ENCODE assay signal across 25 mouse cellular contexts in the genomic region with DNA sequence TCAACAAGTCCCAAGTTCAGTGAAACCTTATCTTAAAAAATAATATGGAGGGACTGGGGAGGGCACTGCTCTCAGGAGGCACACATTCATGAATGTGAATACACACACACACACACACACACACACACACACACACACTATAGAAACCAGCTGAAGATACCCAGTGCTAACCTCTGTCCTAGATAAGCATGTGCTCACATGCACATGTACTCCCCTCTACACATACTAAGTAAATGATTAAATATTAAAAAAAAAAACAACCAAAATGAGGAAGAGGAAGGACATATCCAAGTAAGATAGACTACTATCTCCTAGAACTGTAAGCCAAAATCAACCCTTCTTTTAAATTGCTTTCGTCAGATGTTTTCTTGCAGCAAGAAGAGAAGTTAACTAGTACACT.
DNase-seq lines count a peak whose midpoint lies in the region; ATAC-seq and TF ChIP-seq lines count a peak whose summit lies in the region.
"Had no signal": no experiment of that assay in that cellular context is flagged by ENCODE, and none has a peak within 500 bp of the region (broad histone marks: within the 10 kb centered on the region; RNA-seq: fewer than 3 reads in every experiment).

No protein-coding gene starts in this region.

- H3K36me3 ChIP-seq in G1E (replicated peaks) (no peaks in the 10 kb centered on the region), MEL (ENCODE audit: control insufficient read depth in 1 of 2, insufficient read depth in 2 of 2, low read length in 2 of 2) (peaks cover 0 to 21% of the 10 kb centered on the region in 2 experiments; a peak in 3 of 4 replicates)
- H3K36me3 ChIP-seq in liver, embryonic 13.5 days: no peaks in the 10 kb centered on the region
- no peaks in the 10 kb centered on the region for H3K36me3 ChIP-seq in midbrain, postnatal 0 days (ENCODE audit: insufficient read depth, low read length)
- no peaks in the 10 kb centered on the region for H3K36me3 ChIP-seq in intestine, embryonic 16.5 days (ENCODE audit: control insufficient read depth, insufficient read depth, low read length)
- H3K36me3 ChIP-seq: embryonic facial prominence, embryonic 10.5 days; embryonic facial prominence, embryonic 13.5 days; forebrain, embryonic 12.5 days; forebrain, embryonic 15.5 days; heart, embryonic 13.5 days; hindbrain, embryonic 15.5 days had no signal

- no peaks in the 10 kb centered on the region for H3K9me3 ChIP-seq in G1E (replicated peaks)
- no peaks in the 10 kb centered on the region for H3K9me3 ChIP-seq in MEL (replicated peaks; ENCODE audit: insufficient read depth, low read length)
- no peaks in the 10 kb centered on the region for H3K9me3 ChIP-seq in liver, embryonic 13.5 days (replicated peaks)
- H3K9me3 ChIP-seq in midbrain, postnatal 0 days (ENCODE audit: low read length): no peaks in the 10 kb centered on the region
- H3K9me3 ChIP-seq in intestine, embryonic 16.5 days (ENCODE audit: control insufficient read depth, low read length): no peaks in the 10 kb centered on the region
- H3K9me3 ChIP-seq: embryonic facial prominence, embryonic 10.5 days; embryonic facial prominence, embryonic 13.5 days; forebrain, embryonic 12.5 days; forebrain, embryonic 15.5 days; heart, embryonic 13.5 days; hindbrain, embryonic 15.5 days had no signal

- TF ChIP-seq EP300 in MEL (IDR thresholded peaks at IDR 0.05; ENCODE audit: low read depth in 1 of 2, low read length in 2 of 2): peak; percentile 71; a peak in 3 of 4 replicates

- peak; percentile 28; the same call in 1 of the 2 replicates for ATAC-seq in G1E (ENCODE audit: extremely low read depth, insufficient number of reproducible peaks, low FRiP score, poor library complexity, severe bottlenecking)
- peak; percentile 72 for ATAC-seq in liver, embryonic 13.5 days (ENCODE audit: low read depth)
- ATAC-seq in megakaryocyte-erythroid progenitor cell, adult 5-6 weeks (replicated peaks; ENCODE audit: low FRiP score, low TSS enrichment, poor library complexity, severe bottlenecking): peak; percentile 84
- no peak for ATAC-seq in midbrain, postnatal 0 days (ENCODE audit: low FRiP score)
- no peak for ATAC-seq in intestine, embryonic 16.5 days
- ATAC-seq: CD4-positive, CD25-positive, alpha-beta regulatory T cell, adult 4 months; forebrain, embryonic 15.5 days had no signal

- H3K27ac ChIP-seq in MEL (ENCODE audit: control insufficient read depth, low read depth, low read length): peak overlapping the region; percentile 80
- H3K27ac ChIP-seq in liver, embryonic 13.5 days: no peak overlapping the region
- no peak overlapping the region for H3K27ac ChIP-seq in midbrain, postnatal 0 days (ENCODE audit: low read depth, low read length)
- no peak overlapping the region for H3K27ac ChIP-seq in intestine, embryonic 16.5 days (ENCODE audit: low read length)
- H3K27ac ChIP-seq: embryonic facial prominence, embryonic 10.5 days; embryonic facial prominence, embryonic 13.5 days; forebrain, embryonic 12.5 days; forebrain, embryonic 15.5 days; heart, embryonic 13.5 days; hindbrain, embryonic 15.5 days had no signal

- H3K4me2 ChIP-seq in liver, embryonic 13.5 days: no peak overlapping the region
- H3K4me2 ChIP-seq in midbrain, postnatal 0 days (ENCODE audit: low read depth, low read length, poor library complexity, severe bottlenecking): no peak overlapping the region
- H3K4me2 ChIP-seq in intestine, embryonic 16.5 days (ENCODE audit: low read depth, low read length): no peak overlapping the region
- H3K4me2 ChIP-seq: embryonic facial prominence, embryonic 13.5 days; forebrain, embryonic 12.5 days; forebrain, embryonic 15.5 days; heart, embryonic 13.5 days; hindbrain, embryonic 15.5 days had no signal

- TF ChIP-seq POLR2A in MEL (IDR thresholded peaks at IDR 0.05; ENCODE audit: control insufficient read depth in 1 of 2, insufficient read depth in 1 of 2, low read depth in 1 of 2, low read length in 2 of 2, poor library complexity in 1 of 2): no peak

- no peak for TF ChIP-seq RAD21 in MEL (IDR thresholded peaks at IDR 0.05; ENCODE audit: low read depth, low read length)

- TF ChIP-seq CTCF in G1E (IDR thresholded peaks at IDR 0.05; ENCODE audit: low read depth, low read length) (no peak), MEL (IDR thresholded peaks at IDR 0.05 in 2 of 3, conservative IDR thresholded peaks at IDR 0.05 in 1 of 3; ENCODE audit: control insufficient read depth in 1 of 3, insufficient read depth in 1 of 3, low read depth in 2 of 3, low read length in 3 of 3, poor library complexity in 1 of 3, severe bottlenecking in 1 of 3) (no peak)
- no peak for TF ChIP-seq CTCF in midbrain, postnatal 0 days (IDR thresholded peaks at IDR 0.05)

- no peak overlapping the region for H3K9ac ChIP-seq in MEL (ENCODE audit: control insufficient read depth, low read depth, low read length, poor library complexity, severe bottlenecking)
- no peak overlapping the region for H3K9ac ChIP-seq in liver, embryonic 13.5 days
- no peak overlapping the region for H3K9ac ChIP-seq in midbrain, postnatal 0 days (replicated peaks; ENCODE audit: low read length, poor library complexity, severe bottlenecking)
- no peak overlapping the region for H3K9ac ChIP-seq in intestine, embryonic 16.5 days (ENCODE audit: low read depth, low read length)
- H3K9ac ChIP-seq: embryonic facial prominence, embryonic 13.5 days; forebrain, embryonic 12.5 days; forebrain, embryonic 15.5 days; heart, embryonic 13.5 days; hindbrain, embryonic 15.5 days had no signal

- no peaks in the 10 kb centered on the region for H3K27me3 ChIP-seq in G1E (ENCODE audit: insufficient read depth, low read length)
- H3K27me3 ChIP-seq in MEL (ENCODE audit: control insufficient read depth in 1 of 2, insufficient read depth in 2 of 2, low read length in 2 of 2): no peaks in the 10 kb centered on the region
- H3K27me3 ChIP-seq in liver, embryonic 13.5 days: no peaks in the 10 kb centered on the region
- no peaks in the 10 kb centered on the region for H3K27me3 ChIP-seq in midbrain, postnatal 0 days (ENCODE audit: insufficient read depth, low read length)
- no peaks in the 10 kb centered on the region for H3K27me3 ChIP-seq in intestine, embryonic 16.5 days (replicated peaks; ENCODE audit: control insufficient read depth, insufficient read depth, low read length)
- H3K27me3 ChIP-seq: embryonic facial prominence, embryonic 13.5 days; forebrain, embryonic 12.5 days; forebrain, embryonic 15.5 days; heart, embryonic 13.5 days; hindbrain, embryonic 15.5 days had no signal

- peaks cover 9% of the 10 kb centered on the region for H3K79me2 ChIP-seq in MEL (ENCODE audit: control insufficient read depth, insufficient read depth, low read length, poor library complexity)

- H3K4me1 ChIP-seq in G1E (ENCODE audit: insufficient read depth, low read depth, low read length) (peaks cover 3% of the 10 kb centered on the region; the same call in 1 of the 2 replicates), MEL (ENCODE audit: control insufficient read depth in 1 of 2, insufficient read depth in 2 of 2, low read length in 2 of 2) (peaks cover 2 to 14% of the 10 kb centered on the region in 2 experiments; a peak in 3 of 4 replicates)
- no peaks in the 10 kb centered on the region for H3K4me1 ChIP-seq in liver, embryonic 13.5 days (replicated peaks)
- H3K4me1 ChIP-seq in midbrain, postnatal 0 days (ENCODE audit: insufficient read depth, low read length): no peaks in the 10 kb centered on the region
- no peaks in the 10 kb centered on the region for H3K4me1 ChIP-seq in intestine, embryonic 16.5 days (ENCODE audit: control insufficient read depth, insufficient read depth, low read length)
- H3K4me1 ChIP-seq: embryonic facial prominence, embryonic 10.5 days; embryonic facial prominence, embryonic 13.5 days; forebrain, embryonic 12.5 days; forebrain, embryonic 15.5 days; heart, embryonic 13.5 days; hindbrain, embryonic 15.5 days had no signal

- no peak for DNase-seq in G1E (ENCODE audit: low spot score)
- DNase-seq in MEL (ENCODE audit: low read depth, low spot score): peak; percentile 59
- DNase-seq in liver, embryonic 13.5 days: no peak
- DNase-seq in midbrain, postnatal 0 days (ENCODE audit: low spot score): no peak
- DNase-seq: adrenal gland, adult 2 months; adrenal gland, postnatal 14 days; cerebellum, adult 11 months; cerebellum, adult 8-10 months; cerebellum, postnatal 10 days; cerebellum, postnatal 36 days; embryo, embryonic 11 days; gastrocnemius, postnatal 25 days; heart, adult 18-20 months; heart, postnatal 14 days; heart, postnatal 4 days had no signal

- WGBS in liver, embryonic 13.5 days (ENCODE audit: insufficient replicate concordance): 44% methylated on average over 1 of the region's 1 CpGs
- WGBS in midbrain, postnatal 0 days: 94% methylated on average over 1 of the region's 1 CpGs
- 86% methylated on average over 1 of the region's 1 CpGs for WGBS in intestine, embryonic 16.5 days

- H3K4me3 ChIP-seq in G1E (ENCODE audit: low read depth, low read length) (no peak overlapping the region), MEL (ENCODE audit: control insufficient read depth in 1 of 2, insufficient read depth in 1 of 2, low read depth in 2 of 2, low read length in 2 of 2) (no peak overlapping the region)
- no peak overlapping the region for H3K4me3 ChIP-seq in liver, embryonic 13.5 days (replicated peaks)
- H3K4me3 ChIP-seq in midbrain, postnatal 0 days (ENCODE audit: low read depth, low read length): no peak overlapping the region
- no peak overlapping the region for H3K4me3 ChIP-seq in intestine, embryonic 16.5 days (ENCODE audit: low read length)
- H3K4me3 ChIP-seq: embryonic facial prominence, embryonic 10.5 days; embryonic facial prominence, embryonic 13.5 days; erythroblast, embryonic 14.5 days; forebrain, embryonic 12.5 days; forebrain, embryonic 15.5 days; heart, embryonic 13.5 days; hindbrain, embryonic 15.5 days had no signal

TF ChIP-seq in MEL, 35 proteins besides CTCF, POLR2A, EP300 and RAD21:
- TF ChIP-seq TAL1 (IDR thresholded peaks at IDR 0.05; ENCODE audit: low read length) (no peak; the same call in 1 of the 2 replicates), MXI1 (IDR thresholded peaks at IDR 0.05; ENCODE audit: low read depth, low read length) (peak; percentile 53; the same call in 1 of the 2 replicates), MYC (IDR thresholded peaks at IDR 0.05; ENCODE audit: low read depth, low read length) (peak; percentile 82), GATA1 (IDR thresholded peaks at IDR 0.05; ENCODE audit: low read depth, low read length) (peak; percentile 52; the same call in 1 of the 2 replicates), MAX (IDR thresholded peaks at IDR 0.05; ENCODE audit: low read length) (peak; percentile 61; the same call in 1 of the 2 replicates), SIN3A (IDR thresholded peaks at IDR 0.05; ENCODE audit: low read length) (peak; percentile 57), BHLHE40 (IDR thresholded peaks at IDR 0.05; ENCODE audit: borderline replicate concordance, low read depth, low read length) (peak; percentile 73), NELFE (IDR thresholded peaks at IDR 0.05; ENCODE audit: low read depth, low read length) (no peak), ZNF384 (IDR thresholded peaks at IDR 0.05; ENCODE audit: low read depth, low read length) (peak; percentile 86), ETS1 (IDR thresholded peaks at IDR 0.05; ENCODE audit: low read depth, low read length) (peak; percentile 79), TCF12 (IDR thresholded peaks at IDR 0.05; ENCODE audit: low read depth, low read length) (peak; percentile 33)
TF ChIP-seq in MEL: peak in this region for 9.

Comparison
In these comparisons a context has a peak if more than half of its experiments do, and no peak if none do; other contexts are left out.
1. ATAC-seq: peak in G1E (single experiment), liver, embryonic 13.5 days (single experiment) and megakaryocyte-erythroid progenitor cell, adult 5-6 weeks (single experiment); none in midbrain, postnatal 0 days (single experiment) and intestine, embryonic 16.5 days (single experiment).